Mouse (Mus musculus): ENCODE measurements at regions not wholly inside any gene's neighbourhood (a gene's known extent, or its start where the extent isn't known, plus 50 kb on each side); places are given as distances from the start of the nearest gene placed in this dataset.

DNA sequence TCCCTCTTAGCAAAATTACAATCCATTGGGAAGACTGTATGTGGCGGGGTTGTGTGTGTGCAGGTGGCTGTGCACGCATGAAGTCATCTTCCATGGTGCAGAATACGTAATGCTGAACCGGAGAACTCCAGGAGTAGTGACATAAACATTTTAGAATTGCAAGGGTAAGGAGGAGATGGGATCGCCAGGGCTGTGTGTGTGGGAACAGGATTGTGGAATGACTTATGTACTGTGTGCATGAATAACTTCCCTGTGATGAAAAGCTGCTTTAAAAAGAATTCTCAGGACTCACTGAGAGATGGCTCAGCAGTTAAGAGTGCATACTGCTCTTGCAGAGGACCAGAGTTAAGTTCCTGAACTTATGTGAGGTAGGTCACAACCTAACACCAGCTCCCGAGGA, 57.2 kb upstream of the Slc30a5 start:
- 77% methylated on average over 6 of the region's 6 CpGs for WGBS
- no peak overlapping the region for H3K4me3 ChIP-seq (ENCODE audit: low read depth, low read length)
- TF ChIP-seq CTCF (IDR thresholded peaks at IDR 0.05; ENCODE audit: low read depth): no peak
- H3K36me3 ChIP-seq (ENCODE audit: control insufficient read depth, insufficient read depth): no peaks in the 10 kb centered on the region
- no peak overlapping the region for H3K4me2 ChIP-seq (replicated peaks; ENCODE audit: low read depth)
- H3K9me3 ChIP-seq (ENCODE audit: control insufficient read depth): no peaks in the 10 kb centered on the region
- H3K27me3 ChIP-seq (replicated peaks; ENCODE audit: control insufficient read depth, insufficient read depth, low read length): no peaks in the 10 kb centered on the region
- H3K9ac ChIP-seq (ENCODE audit: low read depth, low read length): no peak overlapping the region
- no peaks in the 10 kb centered on the region for H3K4me1 ChIP-seq (replicated peaks; ENCODE audit: control insufficient read depth, insufficient read depth, low read length)
- ATAC-seq: no peak
- H3K27ac ChIP-seq (ENCODE audit: low read depth, low read length): no peak overlapping the region

DNA sequence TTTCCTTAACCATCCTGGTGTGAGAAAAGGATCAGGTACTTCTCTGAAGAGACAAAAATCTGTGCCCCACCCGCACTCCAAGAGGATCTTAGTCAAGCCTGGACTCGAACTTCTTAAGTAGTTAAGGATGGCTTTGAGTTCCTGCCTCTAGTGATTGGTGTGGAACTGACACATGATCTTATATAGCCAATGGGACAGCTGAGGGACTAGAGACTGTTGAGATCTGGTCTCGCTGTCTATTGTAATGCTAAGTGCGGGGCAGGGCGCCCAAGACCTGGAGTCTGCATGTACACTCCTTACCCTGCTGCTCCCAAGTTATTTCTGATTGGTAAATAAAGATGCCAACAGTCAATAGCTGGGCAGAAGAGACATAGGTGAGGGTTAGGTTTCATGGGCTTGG, 55.3 kb upstream of the Slc30a5 start:
- no peaks in the 10 kb centered on the region for H3K4me1 ChIP-seq (replicated peaks; ENCODE audit: control insufficient read depth, insufficient read depth, low read length)
- no peak overlapping the region for H3K4me3 ChIP-seq (ENCODE audit: low read depth, low read length)
- no peak overlapping the region for H3K4me2 ChIP-seq (replicated peaks; ENCODE audit: low read depth)
- no peak overlapping the region for H3K9ac ChIP-seq (ENCODE audit: low read depth, low read length)
- no peak overlapping the region for H3K27ac ChIP-seq (ENCODE audit: low read depth, low read length)
- no peaks in the 10 kb centered on the region for H3K9me3 ChIP-seq (ENCODE audit: control insufficient read depth)
- no peaks in the 10 kb centered on the region for H3K27me3 ChIP-seq (replicated peaks; ENCODE audit: control insufficient read depth, insufficient read depth, low read length)
- no peak for ATAC-seq
- 86% methylated on average over 5 of the region's 5 CpGs for WGBS
- no peak for TF ChIP-seq CTCF (IDR thresholded peaks at IDR 0.05; ENCODE audit: low read depth)
- H3K36me3 ChIP-seq (ENCODE audit: control insufficient read depth, insufficient read depth): no peaks in the 10 kb centered on the region

DNA sequence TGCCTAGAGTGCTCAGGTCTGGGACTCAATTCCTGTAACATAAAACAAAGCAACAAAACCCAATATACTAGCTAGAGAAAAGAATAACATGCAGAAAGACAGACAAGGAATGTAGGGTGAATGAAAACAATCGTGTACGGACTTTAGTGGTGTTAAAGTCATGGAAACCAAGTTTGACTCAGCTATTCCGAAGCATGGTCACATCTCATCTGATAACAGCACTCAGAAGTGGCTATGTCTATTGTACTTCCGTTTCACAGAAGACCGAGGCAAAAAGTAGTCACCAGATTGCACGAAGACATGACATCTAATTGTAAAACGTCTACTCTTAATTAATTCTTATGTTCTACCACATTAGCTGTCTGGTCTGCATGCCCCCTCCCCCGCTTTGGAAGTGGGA, 50.5 kb upstream of the Slc30a5 start:
- H3K36me3 ChIP-seq (ENCODE audit: control insufficient read depth, insufficient read depth): no peaks in the 10 kb centered on the region
- H3K4me2 ChIP-seq (replicated peaks; ENCODE audit: low read depth): no peak overlapping the region
- no peak overlapping the region for H3K4me3 ChIP-seq (ENCODE audit: low read depth, low read length)
- no peak overlapping the region for H3K27ac ChIP-seq (ENCODE audit: low read depth, low read length)
- no peak for TF ChIP-seq CTCF (IDR thresholded peaks at IDR 0.05; ENCODE audit: low read depth)
- H3K9me3 ChIP-seq (ENCODE audit: control insufficient read depth): no peaks in the 10 kb centered on the region
- no peaks in the 10 kb centered on the region for H3K4me1 ChIP-seq (replicated peaks; ENCODE audit: control insufficient read depth, insufficient read depth, low read length)
- 80% methylated on average over 8 of the region's 8 CpGs for WGBS
- ATAC-seq: no peak
- no peaks in the 10 kb centered on the region for H3K27me3 ChIP-seq (replicated peaks; ENCODE audit: control insufficient read depth, insufficient read depth, low read length)
- no peak overlapping the region for H3K9ac ChIP-seq (ENCODE audit: low read depth, low read length)

Data from intestine, postnatal 0 days (tissue).